Mouse (Mus musculus) megakaryocyte, embryonic 14.5 days (primary cell): ENCODE data around the gene Fig4.

ENCODE experiments used
- FLI1 ChIP-seq: IDR thresholded peaks from 2 replicates; pipeline ENCODE4 v1.6.1; 2012; ENCODE audit warnings: low read length, inconsistent platforms, mixed read lengths
- GATA1 ChIP-seq: IDR thresholded peaks from 3 replicates; pipeline ENCODE4 v1.6.1; 2012; ENCODE audit warnings: mixed read lengths, low read length, inconsistent platforms, borderline replicate concordance

DNA sequence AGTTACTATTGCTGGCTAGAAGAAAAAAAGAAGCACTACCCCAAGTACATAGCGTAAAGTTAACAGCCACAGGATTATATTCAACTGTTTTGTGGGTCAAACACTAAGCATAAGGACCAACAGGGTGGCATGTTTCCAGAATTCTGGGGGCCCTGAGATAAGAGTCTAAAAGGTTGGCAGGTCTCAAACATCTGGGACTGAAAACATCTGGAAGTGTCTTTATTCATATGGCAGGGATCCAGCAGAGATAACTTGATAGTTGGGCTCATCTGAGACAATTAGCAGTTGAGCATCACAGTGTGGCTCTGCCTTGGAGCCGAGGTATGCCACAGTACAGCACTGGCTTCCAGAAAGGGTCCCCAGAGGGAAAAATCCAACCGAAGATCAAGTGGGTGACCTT lies 153.8 kb downstream of the Fig4 start:
- TF ChIP-seq GATA1 (no peak), FLI1 (no peak)
